Mouse (Mus musculus): ENCODE data around the gene Calm5.
A peak's percentile ranks its signal among the peaks of the same experiment; 100 is the strongest.
"Not testable (repeated sequence)": the region's sequence is repeated elsewhere in the genome, so short reads cannot be mapped to it uniquely, and the experiment has no call there.

The Calm5 gene

GRCm38 (mm10) chr13:3865648-3866354, 11.8 kb downstream of the Calm5 start:
- DNase-seq (ENCODE audit: low spot score in 2 of 2) = no peak

DNA sequence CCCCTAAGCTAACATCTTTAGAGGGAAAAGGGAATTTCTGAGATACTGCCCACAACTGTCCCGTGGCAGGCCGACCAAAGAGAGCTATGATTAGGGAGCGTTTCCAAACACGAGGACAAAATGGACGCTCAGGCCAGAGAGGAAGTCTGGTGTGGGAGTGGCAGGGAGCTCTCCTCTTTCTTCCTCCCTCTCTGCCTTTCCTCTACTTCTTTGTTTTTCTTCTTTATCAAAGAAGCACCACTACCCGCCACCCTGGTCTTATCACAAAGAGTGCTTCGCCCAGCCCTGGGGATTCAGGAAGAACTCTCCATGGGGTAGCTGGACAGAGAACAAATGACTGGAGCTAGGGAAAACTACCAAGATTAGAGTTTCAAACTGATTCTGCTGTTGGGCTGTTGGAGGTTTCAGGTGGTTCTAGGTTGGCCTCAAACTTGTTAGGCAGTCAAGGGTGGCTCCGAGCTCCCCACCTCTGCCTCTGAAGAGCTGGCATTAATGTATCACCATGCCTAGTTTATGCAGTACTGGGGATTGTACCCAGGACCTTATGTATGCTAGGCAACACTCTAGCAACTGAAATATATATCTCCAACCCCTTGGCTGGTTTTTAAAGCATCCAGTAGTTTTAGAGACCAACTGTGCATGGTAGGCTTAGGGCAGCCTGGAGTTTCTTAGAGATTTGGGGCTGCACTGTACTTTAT, 12.5 kb downstream of the Calm5 start:
- no peak for DNase-seq (ENCODE audit: low spot score in 2 of 2)

- DNase-seq (ENCODE audit: low spot score in 2 of 2) = no peak
These were observed 13.2 kb downstream of the Calm5 start for GRCm38 (mm10) chr13:3867158-3867557.

GRCm38 (mm10) chr13:3869901-3870300, 15.9 kb downstream of the Calm5 start:
- no peak for DNase-seq (ENCODE audit: low spot score in 2 of 2)

- DNase-seq (ENCODE audit: low spot score in 2 of 2) = no peak
These were observed 18.9 kb downstream of the Calm5 start for GRCm38 (mm10) chr13:3872832-3873231.

GRCm38 (mm10) chr13:3876448-3876847, 22.5 kb downstream of the Calm5 start:
- no peak for DNase-seq (ENCODE audit: low spot score in 2 of 2)

GRCm38 (mm10) chr13:3877185-3877584, 23.2 kb downstream of the Calm5 start:
- no peak for DNase-seq (ENCODE audit: low spot score in 2 of 2)

GRCm38 (mm10) chr13:3877679-3878220, 23.8 kb downstream of the Calm5 start:
- no peak for DNase-seq (ENCODE audit: low spot score in 2 of 2)

- no peak for DNase-seq (ENCODE audit: low spot score in 2 of 2)
These were observed 32.7 kb downstream of the Calm5 start for GRCm38 (mm10) chr13:3886663-3887062.

DNA sequence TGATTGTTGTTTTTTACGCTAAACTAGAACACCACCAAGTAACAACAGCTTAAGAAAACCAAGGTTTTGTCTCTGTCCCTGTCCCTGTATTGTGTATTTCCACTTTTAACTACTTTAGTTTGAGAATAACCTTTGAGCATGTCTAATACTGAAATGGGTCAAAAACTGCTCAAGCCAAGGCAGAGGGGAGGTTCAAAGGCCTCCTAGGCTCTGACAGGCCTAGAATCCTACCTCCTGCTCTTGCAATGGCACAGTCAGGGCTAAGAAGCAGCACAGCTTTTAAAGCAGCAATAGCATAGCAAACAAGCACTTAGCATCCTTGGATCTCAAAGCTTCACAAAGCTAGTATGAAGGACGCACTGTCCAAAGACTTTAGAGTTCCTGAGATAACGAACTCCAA, 35.1 kb downstream of the Calm5 start:
- no peak for DNase-seq (ENCODE audit: low spot score in 2 of 2)

- no peak for DNase-seq (ENCODE audit: low spot score in 2 of 2)
These were observed 36.1 kb downstream of the Calm5 start for GRCm38 (mm10) chr13:3890061-3890460.

DNA sequence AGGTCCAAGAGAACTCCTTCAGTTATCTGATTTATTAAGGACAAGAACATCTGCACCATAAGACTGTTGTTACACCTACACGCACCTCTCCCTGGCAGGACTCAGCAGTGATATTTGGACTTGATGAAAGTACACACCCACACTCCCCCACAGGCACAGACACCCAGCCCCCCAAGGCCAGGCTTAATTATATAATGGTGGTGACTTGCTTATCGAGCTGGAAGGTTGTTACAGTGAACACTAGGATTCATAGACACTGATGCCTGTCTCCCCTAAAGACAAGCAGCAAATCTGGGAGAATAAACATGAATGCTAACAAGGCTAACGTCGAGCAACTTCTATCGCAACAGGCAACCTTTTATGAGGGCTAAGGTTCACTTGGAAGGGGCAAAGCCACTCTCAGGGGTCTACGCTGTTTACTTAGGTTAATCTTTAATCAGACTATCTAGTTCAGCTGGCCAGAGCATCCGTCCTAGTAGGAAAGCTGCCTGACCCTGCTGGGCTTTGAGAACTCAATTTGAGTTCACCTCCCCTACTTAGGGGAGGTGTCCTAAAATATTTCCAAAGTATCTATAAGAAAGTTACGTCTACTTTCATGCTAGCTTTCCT, 37.6 kb downstream of the Calm5 start:
- peak in 1 of 2 experiments; percentile 20 for DNase-seq (ENCODE audit: low spot score in 2 of 2)

DNA sequence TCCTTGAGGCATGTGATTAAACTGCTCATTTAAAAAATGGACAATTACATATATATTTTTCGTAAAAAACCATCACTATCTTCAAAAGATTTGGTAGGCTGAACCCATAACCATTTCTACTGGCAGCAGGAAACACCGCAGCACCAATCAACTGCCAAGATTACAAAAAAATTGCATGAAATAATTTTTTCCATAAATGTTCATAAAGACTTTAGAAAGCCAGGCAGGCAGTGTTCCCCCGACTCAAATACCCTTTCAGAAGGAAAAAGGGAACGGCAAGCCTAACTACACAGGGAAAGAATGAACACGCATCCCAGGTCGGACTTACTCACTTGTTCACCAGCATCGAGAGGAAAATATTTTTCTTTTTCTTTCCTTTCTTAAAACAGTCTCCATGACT, 38.6 kb downstream of the Calm5 start:
- DNase-seq (ENCODE audit: low spot score in 2 of 2) = no peak

- DNase-seq (ENCODE audit: low spot score in 2 of 2) = peak; percentile 89 to 91
These were observed 39.3 kb downstream of the Calm5 start for GRCm38 (mm10) chr13:3893126-3893734.

GRCm38 (mm10) chr13:3894549-3894948, 40.6 kb downstream of the Calm5 start:
- no peak for DNase-seq (ENCODE audit: low spot score in 2 of 2)

GRCm38 (mm10) chr13:3895397-3895980, 41.5 kb downstream of the Calm5 start:
- DNase-seq (ENCODE audit: low spot score in 2 of 2) = no peak

- no peak for DNase-seq (ENCODE audit: low spot score in 2 of 2)
These were observed 42.1 kb downstream of the Calm5 start for GRCm38 (mm10) chr13:3896032-3896431.

- peak; percentile 82 to 83 for DNase-seq (ENCODE audit: low spot score in 2 of 2)
These were observed 42.9 kb downstream of the Calm5 start for GRCm38 (mm10) chr13:3896913-3897312.

DNA sequence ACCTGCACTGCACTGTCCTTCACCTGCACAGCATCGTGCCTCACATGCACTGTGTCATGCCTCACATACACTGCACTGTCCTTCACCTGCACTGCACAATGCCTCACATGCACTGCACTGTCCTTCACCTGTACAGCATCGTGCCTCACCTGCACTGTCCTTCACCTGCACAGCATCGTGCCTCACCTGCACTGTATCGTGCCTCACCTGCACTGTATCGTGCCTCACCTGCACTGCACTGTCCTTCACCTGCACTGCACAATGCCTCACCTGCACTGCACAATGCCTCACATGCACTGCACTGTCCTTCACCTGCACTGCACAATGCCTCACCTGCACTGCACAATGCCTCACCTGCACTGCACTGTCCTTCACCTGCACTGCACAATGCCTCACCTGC, 44.2 kb downstream of the Calm5 start:
- DNase-seq (ENCODE audit: low spot score in 2 of 2) = not testable (repeated sequence)

GRCm38 (mm10) chr13:3899301-3899700, 45.3 kb downstream of the Calm5 start:
- DNase-seq (ENCODE audit: low spot score in 2 of 2) = no peak

Measured in right cerebral cortex, adult 2 months (tissue).